Mouse (Mus musculus) stomach, embryonic 14.5 days (tissue): ENCODE measurements around the gene Inpp4b. TPM values are rescaled to one million over a fixed set of nuclear protein-coding genes. Genes with fewer than 3 reads are reported as not detected.

Experiments
- ATAC-seq: fragments of 200-750 bp; cut with Nextera tagmentation; 2 replicates; pipeline ENCODE4 v1.8.0; 2017; ENCODE audit warnings: low read depth, moderate TSS enrichment; ENCODE audit not compliant: insufficient number of reproducible peaks, insufficient read depth, low FRiP score
- H3K27ac ChIP-seq: fragments of 300-500 bp; sonication (generic); 2 replicates; pipeline ENCODE4 v1.5.1; 2014; ENCODE audit warnings: mild to moderate bottlenecking, low read length, moderate library complexity, mixed read lengths
- H3K27me3 ChIP-seq: fragments of 300-500 bp; sonication (generic); 2 replicates; pipeline ENCODE4 v1.6.1; 2014; ENCODE audit warnings: low read length, control low read depth, mixed read lengths; ENCODE audit not compliant: control insufficient read depth, insufficient read depth
- H3K36me3 ChIP-seq: fragments of 300-500 bp; sonication (generic); 2 replicates; pipeline ENCODE4 v1.6.1; 2014; ENCODE audit warnings: mild to moderate bottlenecking, control low read depth, low read length, moderate library complexity, mixed read lengths; ENCODE audit not compliant: control insufficient read depth, insufficient read depth
- H3K4me1 ChIP-seq: fragments of 300-500 bp; sonication (generic); 2 replicates; pipeline ENCODE4 v1.6.1; 2014; ENCODE audit warnings: low read length, control low read depth, mixed read lengths; ENCODE audit not compliant: control insufficient read depth, insufficient read depth
- H3K4me2 ChIP-seq: fragments of 300-500 bp; sonication (generic); replicated peaks from 2 replicates; pipeline ENCODE4 v1.6.1; 2014; ENCODE audit warnings: low read depth, low read length, control low read depth
- H3K4me3 ChIP-seq: fragments of 300-500 bp; sonication (generic); 2 replicates; pipeline ENCODE4 v1.5.1; 2014; ENCODE audit warnings: low read depth, low read length, control low read depth
- H3K9ac ChIP-seq: fragments of 300-500 bp; sonication (generic); replicated peaks from 2 replicates; pipeline ENCODE4 v1.6.1; 2014; ENCODE audit warnings: low read depth, mild to moderate bottlenecking, control low read depth, low read length, moderate library complexity, mixed read lengths
- H3K9me3 ChIP-seq: fragments of 300-500 bp; sonication (generic); 2 replicates; pipeline ENCODE4 v1.6.1; 2016; ENCODE audit warnings: low read depth, low read length, control low read depth; ENCODE audit not compliant: control insufficient read depth
- WGBS: fragments of 180-500 bp; shearing (Covaris S2); extraction: QIAGEN DNeasy Blood & Tissue Kit; methylation state at CpG from one replicate; pipeline ENCODE4 v1.1.7; 2014; 5-methylcytosine and 5-hydroxymethylcytosine counted together
- polyA plus RNA-seq: library from polyadenylated mRNA; unstranded; fragments of >200 nt; fragmentation: Nextera tagmentation; extraction: Ambion mirVana; gene quantifications from 2 replicates; pipeline ENCODE4 v1.2.1, GENCODE M21; 2014

The Inpp4b gene
- polyA plus RNA-seq: 5.2 and 7.8 TPM in 2 replicates

DNA sequence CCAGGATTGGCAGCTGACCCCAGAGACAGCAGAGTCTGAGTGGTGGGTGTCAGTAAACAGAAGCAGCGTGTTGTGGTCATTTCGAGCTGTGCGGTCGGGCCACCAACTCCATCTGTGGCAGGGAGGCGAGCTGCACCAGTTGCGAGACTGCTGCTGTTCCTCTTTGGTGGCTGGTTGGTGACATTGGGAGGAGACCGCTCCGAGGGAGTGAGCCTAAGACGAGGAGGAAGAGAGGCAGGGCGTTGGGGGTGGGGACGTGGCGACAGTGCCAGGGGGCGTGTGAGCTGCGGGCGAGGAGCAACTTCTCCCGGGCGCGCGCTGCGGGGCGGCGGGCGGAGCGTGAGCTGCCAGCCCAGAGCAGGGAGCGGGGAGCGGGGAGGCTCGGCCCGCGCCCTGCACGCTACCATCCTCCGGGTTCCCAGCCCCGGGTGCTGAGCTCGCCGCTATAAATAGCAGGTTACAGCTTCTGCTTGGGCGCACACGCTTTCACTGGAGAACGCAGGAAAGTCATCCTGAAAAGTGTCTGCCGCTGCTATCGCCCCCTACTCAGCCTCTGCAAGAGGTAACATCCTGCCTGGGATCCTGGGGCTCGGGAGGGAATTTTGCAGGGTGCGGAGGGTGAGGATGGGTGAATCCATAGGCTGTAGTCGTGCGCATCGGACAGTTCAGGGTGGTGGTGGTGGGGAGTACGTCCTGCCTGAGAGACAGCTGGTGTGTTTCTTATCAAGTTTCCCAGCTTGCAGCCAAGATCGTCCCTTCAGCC, at the start of gene Inpp4b:
Gene Inpp4b (plus strand): TSS at position 321 of the 763 bp plus-strand sequence.
- H3K4me2 ChIP-seq: peak within 1 kb of the TSS; percentile 85
- peak within 1 kb of the TSS; percentile 21; the same call in 1 of the 2 replicates for H3K9ac ChIP-seq
- H3K4me1 ChIP-seq: no peaks in the 10 kb centered on the region
- ATAC-seq: peak; percentile 69; the same call in 1 of the 2 replicates
- H3K9me3 ChIP-seq: no peaks in the 10 kb centered on the region
- H3K27ac ChIP-seq: no peak within 1 kb of the TSS
- H3K27me3 ChIP-seq: no peaks in the 10 kb centered on the region
- no peaks in the 10 kb centered on the region for H3K36me3 ChIP-seq
- peak within 1 kb of the TSS; percentile 60 for H3K4me3 ChIP-seq
- under 1% methylated on average over 46 of the region's 46 CpGs for WGBS

DNA sequence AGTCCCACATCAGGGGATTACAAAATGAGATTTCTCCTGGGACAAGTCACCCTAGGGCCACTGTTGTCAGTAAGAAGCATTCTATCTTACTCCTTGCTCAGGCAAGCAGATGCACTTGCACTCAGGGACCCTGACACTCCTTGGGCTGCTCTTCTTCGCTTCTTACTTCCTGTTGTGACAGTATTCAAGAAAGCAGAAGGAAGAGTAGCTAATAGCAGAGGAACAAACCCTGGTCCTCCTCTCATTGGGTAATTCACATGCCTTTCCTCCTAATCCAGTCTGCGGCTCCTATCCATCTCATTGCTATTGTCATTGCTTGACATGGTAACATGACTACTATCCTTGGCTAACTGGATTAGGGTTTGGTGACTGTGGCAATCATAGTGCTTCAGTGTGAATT, 7.1 kb upstream of the Inpp4b start:
- Histone ChIP-seq H3K4me3 (no peak overlapping the region), H3K27ac (no peak overlapping the region)
- 79% methylated on average over 2 of the region's 2 CpGs for WGBS

DNA sequence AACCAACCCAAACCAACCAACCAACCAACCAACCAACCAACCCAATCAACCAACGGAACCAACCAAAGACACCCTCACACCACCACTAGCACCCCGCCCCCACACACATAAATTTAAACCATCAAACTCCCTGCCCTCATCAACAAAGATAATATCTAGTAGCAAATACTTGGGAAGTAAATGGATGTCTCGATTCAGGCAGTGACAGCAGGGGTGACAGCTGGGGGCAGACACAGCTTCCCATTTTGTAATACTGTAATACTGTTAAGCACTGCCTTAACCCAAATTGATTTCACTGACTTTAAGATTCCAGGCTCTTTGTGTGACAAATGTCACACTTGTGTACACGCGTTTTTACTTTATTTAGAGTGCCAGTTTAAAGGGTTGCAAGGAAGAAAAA, 1.2 kb upstream of the Inpp4b start:
- Histone ChIP-seq H3K9ac (no peak overlapping the region), H3K36me3 (no peaks in the 10 kb centered on the region), H3K9me3 (no peaks in the 10 kb centered on the region), H3K27ac (no peak overlapping the region), H3K4me3 (0 out of 2 replicates have a peak overlapping the region, but pooled peaks have one; percentile 60), H3K4me1 (no peaks in the 10 kb centered on the region), H3K4me2 (peak overlapping the region; percentile 85), H3K27me3 (no peaks in the 10 kb centered on the region)
- WGBS: 42% methylated on average over 5 of the region's 5 CpGs
- ATAC-seq: peak; percentile 3; the same call in 1 of the 2 replicates

More for the DNA sequence above, 7.1 kb upstream of the Inpp4b start:
- Histone ChIP-seq H3K36me3 (no peaks in the 10 kb centered on the region), H3K27me3 (no peaks in the 10 kb centered on the region), H3K9ac (no peak overlapping the region), H3K9me3 (no peaks in the 10 kb centered on the region), H3K4me2 (no peak overlapping the region), H3K4me1 (no peaks in the 10 kb centered on the region)
- no peak for ATAC-seq

DNA sequence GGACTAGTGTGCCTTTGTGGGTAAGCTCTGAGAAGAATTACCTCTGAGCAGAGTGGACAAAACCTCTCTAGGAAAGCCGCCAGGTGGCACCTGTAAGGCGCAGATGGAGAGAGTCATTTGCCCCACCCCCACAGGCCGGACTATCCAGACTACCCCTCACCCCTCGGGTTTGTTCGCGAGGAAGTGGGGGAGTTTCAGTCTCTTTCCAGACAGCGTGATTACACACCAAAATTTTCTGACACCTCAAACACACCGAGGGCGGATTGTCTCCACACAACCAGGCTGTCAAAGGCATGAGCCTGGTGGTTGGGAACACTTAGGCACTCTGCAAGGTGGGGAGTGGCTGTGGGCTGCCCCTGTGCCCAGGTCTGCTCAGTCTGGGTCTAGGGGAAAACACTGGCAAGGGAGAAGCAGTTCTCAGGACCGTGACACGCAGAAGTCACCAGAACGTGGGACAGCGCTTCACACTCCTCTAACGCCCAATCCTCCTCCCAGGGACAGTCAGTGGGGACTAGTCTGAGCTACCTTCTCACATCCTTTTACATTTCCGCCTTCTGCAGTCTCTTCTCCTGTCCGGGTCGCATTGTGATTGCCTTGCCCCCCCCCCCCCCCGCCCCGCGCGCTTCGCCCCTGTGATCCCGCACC, 643 bp upstream of the Inpp4b start:
- H3K4me2 ChIP-seq: peak overlapping the region; percentile 85
- no peaks in the 10 kb centered on the region for H3K36me3 ChIP-seq
- H3K27me3 ChIP-seq: no peaks in the 10 kb centered on the region
- H3K4me1 ChIP-seq: no peaks in the 10 kb centered on the region
- H3K9me3 ChIP-seq: no peaks in the 10 kb centered on the region
- WGBS: under 1% methylated on average over 16 of the region's 23 CpGs
- H3K27ac ChIP-seq: no peak overlapping the region
- peak; percentile 76 for ATAC-seq
- peak overlapping the region; percentile 60 for H3K4me3 ChIP-seq
- peak overlapping the region; percentile 21; the same call in 1 of the 2 replicates for H3K9ac ChIP-seq

DNA sequence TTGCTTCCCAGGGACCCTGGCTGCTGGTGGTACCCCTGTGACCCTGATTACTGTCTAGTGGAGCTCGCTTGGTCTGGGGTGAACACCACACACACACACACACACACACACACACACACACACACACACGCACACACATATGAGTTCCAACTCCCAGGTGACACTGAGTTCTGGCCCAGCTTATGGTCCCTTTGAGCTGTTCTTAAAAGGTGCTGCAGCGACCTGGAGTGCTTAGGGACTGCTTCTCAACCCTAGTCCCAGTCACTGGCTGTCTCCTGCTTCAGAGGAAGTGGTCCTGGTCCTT, 595 bp downstream of the Inpp4b start:
- 40% methylated on average over 3 of the region's 3 CpGs for WGBS

DNA sequence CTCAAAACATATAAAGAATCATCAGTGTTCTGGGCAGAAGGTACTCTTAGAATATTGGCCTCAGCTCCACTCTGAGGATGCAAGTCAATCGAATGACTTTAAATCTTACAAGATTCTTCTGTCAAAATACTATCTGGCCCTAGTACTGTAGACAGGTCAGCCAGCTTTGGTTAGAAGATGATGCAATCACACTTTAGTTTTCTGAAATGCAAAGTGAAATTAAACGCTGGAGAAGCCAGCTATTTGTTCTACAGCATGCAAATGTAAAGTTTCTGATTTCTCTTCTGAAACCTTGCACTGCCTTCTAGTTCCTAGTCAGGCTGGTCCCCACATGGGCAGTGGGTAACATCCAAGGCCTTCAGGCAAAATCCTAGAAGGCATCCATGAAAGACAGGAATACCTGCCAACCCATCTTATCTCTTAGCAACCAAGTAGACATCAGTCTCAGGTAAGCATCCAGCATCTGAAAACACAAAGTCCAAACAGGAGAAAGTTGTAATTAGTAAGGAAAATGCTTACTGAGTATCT, 2.9 kb downstream of the Inpp4b start:
- no peak overlapping the region for H3K4me2 ChIP-seq
- no peak for ATAC-seq
- no peaks in the 10 kb centered on the region for H3K36me3 ChIP-seq
- H3K4me1 ChIP-seq: no peaks in the 10 kb centered on the region
- H3K27ac ChIP-seq: no peak overlapping the region
- H3K9me3 ChIP-seq: no peaks in the 10 kb centered on the region
- 80% methylated on average over 2 of the region's 2 CpGs for WGBS
- H3K4me3 ChIP-seq: no peak overlapping the region
- no peak overlapping the region for H3K9ac ChIP-seq
- H3K27me3 ChIP-seq: no peaks in the 10 kb centered on the region

More for the DNA sequence above, 595 bp downstream of the Inpp4b start:
- H3K9me3 ChIP-seq: no peaks in the 10 kb centered on the region
- peak overlapping the region; percentile 60 for H3K4me3 ChIP-seq
- ATAC-seq: 0 out of 2 replicates have a peak, but pooled peaks have one; percentile 16
- no peak overlapping the region for H3K9ac ChIP-seq
- no peaks in the 10 kb centered on the region for H3K4me1 ChIP-seq
- H3K36me3 ChIP-seq: no peaks in the 10 kb centered on the region
- no peaks in the 10 kb centered on the region for H3K27me3 ChIP-seq
- H3K27ac ChIP-seq: no peak overlapping the region
- H3K4me2 ChIP-seq: peak overlapping the region; percentile 85

DNA sequence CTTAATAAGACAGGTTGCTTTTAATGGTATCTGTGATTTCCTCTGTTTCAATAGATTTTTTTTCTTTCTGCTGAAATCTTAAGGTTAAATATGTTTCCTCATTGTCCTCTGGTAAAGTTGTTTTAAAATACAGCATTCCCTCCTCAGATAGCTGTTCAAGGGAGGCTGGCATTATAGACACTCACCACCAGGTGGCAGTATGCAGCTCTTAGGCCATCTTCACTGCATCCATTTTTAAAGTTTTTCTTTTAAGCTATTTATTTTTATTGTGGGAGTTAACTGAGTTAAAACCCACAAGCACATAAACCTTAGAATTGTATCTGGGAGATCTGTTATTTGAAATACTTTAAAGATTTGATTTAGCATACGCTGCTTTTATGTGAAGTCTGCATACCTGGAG, 7.1 kb downstream of the Inpp4b start:
- 79% methylated on average over 1 of the region's 1 CpGs for WGBS
- Histone ChIP-seq H3K27me3 (no peaks in the 10 kb centered on the region), H3K4me3 (no peak overlapping the region), H3K4me1 (no peaks in the 10 kb centered on the region), H3K36me3 (no peaks in the 10 kb centered on the region), H3K27ac (no peak overlapping the region), H3K4me2 (no peak overlapping the region), H3K9me3 (no peaks in the 10 kb centered on the region), H3K9ac (no peak overlapping the region)
- ATAC-seq: no peak

DNA sequence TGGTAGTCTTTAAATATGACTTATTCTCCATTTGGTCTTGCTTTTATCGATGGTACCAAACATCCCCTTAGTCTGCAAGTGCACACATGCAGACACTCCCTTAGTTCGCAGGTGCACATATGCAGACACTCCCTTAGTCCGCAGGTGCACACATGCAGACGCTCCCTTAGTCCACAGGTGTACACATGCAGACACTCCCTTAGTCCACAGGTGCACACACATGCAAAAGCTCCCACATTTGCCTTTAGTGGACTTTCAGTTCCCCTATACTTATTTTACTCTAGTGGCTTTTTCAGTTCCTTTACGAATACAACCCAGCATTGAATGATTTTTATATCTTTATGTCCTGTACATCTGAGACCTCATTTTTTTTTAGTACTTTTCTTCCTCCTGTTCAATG, 11.1 kb downstream of the Inpp4b start:
- 87% methylated on average over 5 of the region's 5 CpGs for WGBS
- ATAC-seq: no peak
- Histone ChIP-seq H3K9me3 (no peaks in the 10 kb centered on the region), H3K9ac (no peak overlapping the region), H3K27me3 (no peaks in the 10 kb centered on the region), H3K27ac (no peak overlapping the region), H3K36me3 (no peaks in the 10 kb centered on the region), H3K4me1 (no peaks in the 10 kb centered on the region), H3K4me3 (no peak overlapping the region), H3K4me2 (no peak overlapping the region)
